Mouse (Mus musculus) heart, embryonic 15.5 days (tissue): ENCODE results near the gene Rbmx. TPM values are rescaled to one million over a fixed set of nuclear protein-coding genes. Genes with fewer than 3 reads are reported as not detected.
A peak's percentile ranks its signal among the peaks of the same experiment; 100 is the strongest.

Experiments
- ATAC-seq: fragments of 200-750 bp; cut with Nextera tagmentation; replicated peaks from 2 replicates; pipeline ENCODE4 v1.8.0; 2017; ENCODE audit warnings: low read depth, moderate TSS enrichment; ENCODE audit not compliant: insufficient number of reproducible peaks, insufficient read depth, low FRiP score
- H3K27ac ChIP-seq: fragments of 300-500 bp; sonication (generic); 2 replicates; pipeline ENCODE4 v1.5.1; 2015; ENCODE audit warnings: mild to moderate bottlenecking, inconsistent platforms
- H3K27me3 ChIP-seq: fragments of 300-500 bp; sonication (generic); 2 replicates; pipeline ENCODE4 v1.6.1; 2015; ENCODE audit warnings: inconsistent platforms
- H3K36me3 ChIP-seq: fragments of 300-500 bp; sonication (generic); 2 replicates; pipeline ENCODE4 v1.6.1; 2015; ENCODE audit warnings: mild to moderate bottlenecking, inconsistent platforms
- H3K4me1 ChIP-seq: fragments of 300-500 bp; sonication (generic); replicated peaks from 2 replicates; pipeline ENCODE4 v1.6.1; 2015; ENCODE audit warnings: inconsistent platforms
- H3K4me2 ChIP-seq: fragments of 300-500 bp; sonication (generic); 2 replicates; pipeline ENCODE4 v1.6.1; 2015; ENCODE audit warnings: inconsistent platforms, mild to moderate bottlenecking, moderate library complexity
- H3K4me3 ChIP-seq: fragments of 300-500 bp; sonication (generic); 2 replicates; pipeline ENCODE4 v1.5.1; 2015; ENCODE audit warnings: mild to moderate bottlenecking, inconsistent platforms
- H3K9ac ChIP-seq: fragments of 300-500 bp; sonication (generic); 2 replicates; pipeline ENCODE4 v1.6.1; 2015; ENCODE audit warnings: mild to moderate bottlenecking, inconsistent platforms
- H3K9me3 ChIP-seq: fragments of 300-500 bp; sonication (generic); replicated peaks from 2 replicates; pipeline ENCODE4 v1.6.1; 2016; ENCODE audit warnings: inconsistent platforms
- WGBS: fragments of 180-500 bp; shearing (Covaris S2); methylation state at CpG from one replicate; pipeline ENCODE4 v1.1.7; 2015; ENCODE audit warnings: mixed read lengths; 5-methylcytosine and 5-hydroxymethylcytosine counted together
- polyA plus RNA-seq: library from polyadenylated mRNA; unstranded; fragments of >200 nt; fragmentation: Nextera tagmentation; extraction: Ambion mirVana; gene quantifications from 2 replicates; pipeline ENCODE4 v1.2.1, GENCODE M21; 2015

The Rbmx gene
- polyA plus RNA-seq: 75.9 and 80.1 TPM in 2 replicates

DNA sequence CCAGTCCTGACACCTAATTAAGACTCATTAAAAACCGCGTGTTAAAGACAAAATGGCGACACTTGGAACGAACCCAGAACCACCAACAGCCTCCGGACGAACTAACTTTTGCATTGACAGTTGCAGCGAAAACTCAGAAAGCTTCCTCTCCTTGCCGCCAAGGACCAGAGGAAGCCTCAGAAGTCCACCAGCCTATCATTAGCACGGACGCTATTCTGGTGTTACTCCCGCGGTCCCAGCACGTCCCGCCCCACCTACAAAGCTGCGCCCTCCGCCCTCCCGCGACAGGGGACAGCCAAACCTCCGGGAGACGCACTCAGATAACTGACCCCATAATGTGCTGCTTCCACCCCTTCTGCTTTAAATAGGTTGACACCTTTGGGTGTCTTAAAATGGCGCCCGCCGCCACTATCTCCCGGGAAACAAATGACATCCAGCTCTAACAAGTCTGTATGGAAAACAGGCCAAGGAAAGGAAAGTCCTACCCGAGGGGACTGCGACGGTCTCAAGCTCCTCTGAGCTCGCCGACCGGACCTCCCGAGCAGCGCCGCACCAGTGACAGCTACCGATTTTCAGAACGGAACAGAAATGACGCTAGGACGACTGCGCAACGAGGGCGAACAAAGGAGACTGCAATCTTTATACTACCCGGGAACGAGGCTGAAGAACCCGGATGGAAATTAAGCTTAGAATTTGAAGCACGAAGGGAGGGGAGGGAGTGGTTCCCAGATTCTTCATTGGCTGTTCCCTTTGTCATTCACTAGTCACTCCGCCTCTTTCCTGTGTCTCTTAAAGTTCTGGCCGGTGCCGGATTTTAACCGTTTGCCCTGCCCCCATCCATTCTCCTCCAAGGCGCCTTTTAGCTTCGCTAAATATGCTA, at the start of gene Rbmx:
Gene Rbmx (minus strand): TSS at position 670 of the 880 bp plus-strand sequence.
- peak; percentile 95 for ATAC-seq
- Histone ChIP-seq H3K4me2 (peak within 1 kb of the TSS; percentile 53), H3K4me1 (no peaks in the 10 kb centered on the region), H3K27me3 (no peaks in the 10 kb centered on the region), H3K27ac (peak within 1 kb of the TSS; percentile 95), H3K9me3 (no peaks in the 10 kb centered on the region), H3K9ac (peak within 1 kb of the TSS; percentile 71), H3K36me3 (peaks cover 8% of the 10 kb centered on the region), H3K4me3 (peak within 1 kb of the TSS; percentile 64)
- 12% methylated on average over 50 of the region's 50 CpGs for WGBS

DNA sequence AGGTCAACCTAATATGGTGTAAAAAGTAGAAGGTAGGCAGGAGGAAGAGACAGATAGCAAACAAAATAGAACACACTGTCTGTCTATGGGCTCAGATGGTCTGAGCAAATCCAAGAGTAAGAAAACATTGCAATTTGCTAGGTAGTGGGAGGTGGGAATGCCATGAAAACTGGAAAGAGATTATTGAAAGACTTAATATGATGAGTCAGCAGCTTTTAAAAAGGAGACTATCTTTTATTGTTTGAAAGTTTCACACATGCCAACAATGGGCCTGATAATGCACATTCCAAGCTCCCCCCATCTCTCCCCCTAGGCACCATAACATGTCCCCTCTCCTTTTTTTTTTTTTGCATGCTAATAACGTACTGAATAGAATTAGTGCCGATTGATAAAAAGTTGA, 41.1 kb upstream of the Rbmx start:
- ATAC-seq: no peak
- Histone ChIP-seq H3K27ac (no peak overlapping the region), H3K9ac (no peak overlapping the region), H3K9me3 (no peaks in the 10 kb centered on the region), H3K36me3 (no peaks in the 10 kb centered on the region), H3K4me3 (no peak overlapping the region), H3K4me2 (no peak overlapping the region), H3K27me3 (no peaks in the 10 kb centered on the region), H3K4me1 (no peaks in the 10 kb centered on the region)
- WGBS: 84% methylated on average over 2 of the region's 2 CpGs

DNA sequence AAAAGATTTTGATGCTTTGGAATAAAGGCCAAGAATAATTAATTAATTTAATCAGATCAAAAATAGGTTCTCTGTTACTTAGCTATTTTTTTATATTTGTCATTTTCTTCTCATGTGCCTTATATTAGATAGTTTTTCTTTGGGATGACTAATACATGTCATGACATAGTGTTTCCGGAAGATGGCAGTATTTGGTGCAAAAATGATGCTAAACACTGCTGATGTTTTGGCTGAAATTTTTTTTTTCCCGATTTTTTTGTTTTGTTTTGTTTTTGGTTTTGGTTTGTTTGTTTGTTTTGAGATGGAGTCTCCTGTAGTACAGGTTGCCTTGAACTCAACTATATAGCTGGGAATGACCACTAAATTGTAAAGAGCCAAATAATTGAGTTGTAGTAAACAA, 38.8 kb upstream of the Rbmx start:
- H3K9ac ChIP-seq: no peak overlapping the region
- no peaks in the 10 kb centered on the region for H3K27me3 ChIP-seq
- ATAC-seq: no peak
- no peaks in the 10 kb centered on the region for H3K4me1 ChIP-seq
- no peak overlapping the region for H3K27ac ChIP-seq
- H3K9me3 ChIP-seq: no peaks in the 10 kb centered on the region
- H3K4me2 ChIP-seq: no peak overlapping the region
- WGBS: 5% methylated on average over 2 of the region's 2 CpGs
- no peak overlapping the region for H3K4me3 ChIP-seq
- no peaks in the 10 kb centered on the region for H3K36me3 ChIP-seq

DNA sequence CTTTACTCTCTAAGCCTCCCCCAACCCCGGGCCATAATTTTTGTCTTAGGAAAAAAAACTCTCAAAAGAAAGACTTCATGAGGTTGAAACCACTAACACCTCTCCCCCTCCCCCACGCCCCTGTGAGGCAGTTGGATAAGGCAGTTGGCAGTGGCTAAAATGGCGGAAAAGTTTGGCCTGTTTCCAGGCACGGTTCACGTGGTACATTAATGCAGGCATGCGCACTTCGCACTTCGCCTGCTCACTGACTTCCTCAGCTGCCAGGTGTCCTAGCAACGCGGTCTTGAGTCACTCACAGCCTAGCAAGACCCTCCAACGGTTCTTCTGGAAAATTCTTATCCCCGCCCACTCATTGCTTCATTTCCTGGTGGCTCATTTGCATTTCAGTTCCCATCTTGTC, 15.9 kb upstream of the Rbmx start, which contains the start of gene Gm364:
Gene Gm364 (plus strand): TSS at position 386 of the 400 bp plus-strand sequence.
- no peaks in the 10 kb centered on the region for H3K4me1 ChIP-seq
- H3K27me3 ChIP-seq: no peaks in the 10 kb centered on the region
- H3K36me3 ChIP-seq: no peaks in the 10 kb centered on the region
- no peaks in the 10 kb centered on the region for H3K9me3 ChIP-seq
- 83% methylated on average over 12 of the region's 12 CpGs for WGBS
- H3K27ac ChIP-seq: no peak within 1 kb of the TSS
- no peak for ATAC-seq
- no peak within 1 kb of the TSS for H3K4me3 ChIP-seq
- H3K9ac ChIP-seq: no peak within 1 kb of the TSS
- H3K4me2 ChIP-seq: no peak within 1 kb of the TSS

DNA sequence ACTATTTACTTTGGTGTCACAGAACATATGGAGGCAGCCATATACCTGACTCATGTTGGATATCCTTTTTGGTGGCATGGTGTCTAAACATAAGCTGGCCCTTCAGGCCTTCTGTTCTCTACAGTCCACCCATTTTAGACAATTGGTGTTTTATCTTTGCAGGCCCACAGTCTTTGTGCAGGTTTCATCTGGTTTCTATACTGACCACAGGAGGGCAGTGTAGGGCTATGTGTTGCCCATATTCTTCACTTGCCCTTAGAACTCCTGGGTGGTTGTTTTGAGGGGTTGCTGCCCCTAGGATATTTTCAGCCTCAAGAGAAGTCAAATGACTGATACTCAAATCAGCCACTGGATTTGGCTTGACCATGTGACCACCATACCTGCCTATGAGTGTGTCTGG, 10.8 kb upstream of the Rbmx start:
- Histone ChIP-seq H3K4me3 (no peak overlapping the region), H3K27me3 (no peaks in the 10 kb centered on the region), H3K36me3 (no peaks in the 10 kb centered on the region), H3K9me3 (no peaks in the 10 kb centered on the region), H3K4me1 (no peaks in the 10 kb centered on the region), H3K4me2 (no peak overlapping the region), H3K27ac (no peak overlapping the region), H3K9ac (no peak overlapping the region)
- no peak for ATAC-seq

DNA sequence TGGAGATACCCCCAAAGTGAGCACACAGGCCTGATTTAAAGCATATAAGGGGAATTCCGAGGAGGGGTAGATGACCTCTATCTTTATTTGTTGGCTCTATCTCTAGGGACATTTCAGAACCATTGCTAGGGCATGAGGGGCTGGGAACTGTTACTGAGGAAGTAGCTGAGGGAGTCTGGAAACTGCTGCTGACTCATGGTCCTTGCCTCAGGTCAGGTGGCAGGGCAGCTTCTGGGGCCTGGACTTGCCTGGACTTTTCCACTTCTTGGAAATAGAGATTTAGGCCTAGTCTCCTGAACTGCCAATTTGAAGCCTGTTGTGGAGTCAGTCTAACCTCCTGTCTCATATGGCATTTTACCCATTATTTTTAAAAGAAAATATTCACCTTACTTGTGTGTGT, 8.6 kb upstream of the Rbmx start:
- Histone ChIP-seq H3K4me1 (no peaks in the 10 kb centered on the region), H3K4me2 (no peak overlapping the region), H3K4me3 (no peak overlapping the region), H3K27ac (no peak overlapping the region), H3K36me3 (no peaks in the 10 kb centered on the region), H3K27me3 (no peaks in the 10 kb centered on the region), H3K9ac (no peak overlapping the region), H3K9me3 (no peaks in the 10 kb centered on the region)
- ATAC-seq: no peak
- WGBS: 67% methylated on average over 1 of the region's 1 CpGs

DNA sequence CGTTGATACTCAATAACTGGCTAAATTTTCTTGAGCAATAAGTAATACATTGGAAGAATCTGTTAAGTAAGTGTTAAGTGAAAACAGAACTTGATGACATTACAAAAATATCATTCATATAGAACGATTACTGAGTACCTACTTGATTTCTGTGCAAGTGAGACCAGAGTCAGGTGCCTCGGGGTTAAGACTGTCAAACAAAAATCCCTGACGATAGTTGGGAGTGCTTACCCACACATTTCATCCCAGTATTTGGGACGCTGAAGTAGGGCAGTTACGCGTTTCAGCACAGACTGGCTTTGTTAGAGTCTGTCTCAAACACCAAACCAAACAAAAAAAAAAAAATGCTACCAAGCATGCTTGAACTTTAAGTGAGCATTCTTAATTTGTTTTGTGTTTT, 576 bp upstream of the Rbmx start:
- H3K9me3 ChIP-seq: no peaks in the 10 kb centered on the region
- H3K4me3 ChIP-seq: peak overlapping the region; percentile 64; the same call in 1 of the 2 replicates
- ATAC-seq: no peak
- WGBS: 20% methylated on average over 7 of the region's 7 CpGs
- H3K36me3 ChIP-seq: peaks cover 8% of the 10 kb centered on the region
- no peaks in the 10 kb centered on the region for H3K27me3 ChIP-seq
- no peak overlapping the region for H3K9ac ChIP-seq
- no peaks in the 10 kb centered on the region for H3K4me1 ChIP-seq
- peak overlapping the region; percentile 52 for H3K4me2 ChIP-seq
- peak overlapping the region; percentile 49; the same call in 1 of the 2 replicates for H3K27ac ChIP-seq

DNA sequence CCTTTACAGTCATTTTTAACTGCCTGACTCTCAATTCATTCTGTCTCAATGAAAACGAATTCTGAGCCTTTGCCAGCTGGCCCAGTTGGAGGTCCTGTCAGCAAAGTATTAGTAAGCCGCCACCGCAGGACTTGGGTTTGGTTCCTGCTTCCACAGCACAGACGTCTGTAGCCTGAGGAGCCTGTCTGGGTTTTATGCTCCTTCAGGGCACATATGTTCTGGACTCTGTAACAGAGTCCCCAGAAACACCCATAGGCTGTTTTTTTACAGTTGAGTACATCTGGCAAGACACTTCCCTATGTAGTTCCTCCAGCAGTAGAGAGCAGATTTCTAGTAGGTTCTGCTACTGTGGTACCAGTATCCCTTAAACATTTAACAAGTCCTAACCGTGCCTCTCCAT, 11.9 kb downstream of the Rbmx start:
- ATAC-seq: no peak
- Histone ChIP-seq H3K4me2 (no peak overlapping the region), H3K27me3 (no peaks in the 10 kb centered on the region), H3K27ac (no peak overlapping the region), H3K4me3 (no peak overlapping the region), H3K9me3 (no peaks in the 10 kb centered on the region), H3K4me1 (no peaks in the 10 kb centered on the region), H3K36me3 (peaks cover 38% of the 10 kb centered on the region), H3K9ac (no peak overlapping the region)
- 66% methylated on average over 5 of the region's 5 CpGs for WGBS

DNA sequence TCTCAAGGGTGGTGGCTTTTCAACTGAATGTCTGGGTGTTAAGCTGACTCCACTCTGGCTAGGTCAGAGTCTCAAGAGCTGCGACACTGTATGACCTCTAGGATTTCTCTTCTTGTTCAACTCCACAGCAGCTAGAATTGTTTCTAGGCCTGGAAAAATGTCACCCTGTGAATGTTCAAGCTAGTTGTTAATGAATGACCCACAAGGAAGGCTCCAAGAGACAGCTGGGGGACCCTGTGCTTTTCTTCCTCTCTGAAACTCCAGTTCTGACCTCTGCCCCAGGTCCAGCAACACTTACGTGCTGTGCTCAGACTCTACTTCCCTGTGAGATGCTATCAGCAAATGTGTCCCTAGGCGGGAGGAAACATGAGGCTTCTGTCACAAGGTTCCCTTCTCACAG, 14.3 kb downstream of the Rbmx start:
- Histone ChIP-seq H3K9ac (no peak overlapping the region), H3K27me3 (no peaks in the 10 kb centered on the region), H3K4me1 (no peaks in the 10 kb centered on the region), H3K36me3 (peaks cover 21% of the 10 kb centered on the region), H3K27ac (no peak overlapping the region), H3K4me2 (no peak overlapping the region), H3K4me3 (no peak overlapping the region), H3K9me3 (no peaks in the 10 kb centered on the region)
- ATAC-seq: no peak
- 73% methylated on average over 3 of the region's 3 CpGs for WGBS

DNA sequence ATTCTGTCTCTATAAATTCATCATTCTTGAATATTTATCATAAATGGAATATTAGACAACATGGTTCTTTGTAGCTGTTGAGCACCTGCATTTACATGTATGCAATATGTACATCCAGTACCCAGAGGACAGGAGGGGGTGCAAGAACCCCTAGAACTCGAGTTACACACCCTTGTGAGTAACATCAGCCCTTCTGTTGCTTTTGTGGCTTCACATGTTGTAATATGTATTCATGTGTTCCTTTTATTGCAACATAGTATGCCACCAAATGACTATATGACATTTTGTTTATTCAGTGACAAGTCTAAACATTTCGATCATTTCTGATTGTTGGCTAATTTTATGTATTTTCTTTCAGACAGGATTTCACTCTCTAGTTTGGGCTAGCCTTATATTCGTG, 15.7 kb downstream of the Rbmx start:
- Histone ChIP-seq H3K27ac (no peak overlapping the region), H3K4me1 (no peaks in the 10 kb centered on the region), H3K4me2 (no peak overlapping the region), H3K27me3 (no peaks in the 10 kb centered on the region), H3K36me3 (peaks cover 18% of the 10 kb centered on the region), H3K9ac (no peak overlapping the region), H3K4me3 (no peak overlapping the region), H3K9me3 (no peaks in the 10 kb centered on the region)
- ATAC-seq: no peak
- WGBS: 82% methylated on average over 3 of the region's 3 CpGs

DNA sequence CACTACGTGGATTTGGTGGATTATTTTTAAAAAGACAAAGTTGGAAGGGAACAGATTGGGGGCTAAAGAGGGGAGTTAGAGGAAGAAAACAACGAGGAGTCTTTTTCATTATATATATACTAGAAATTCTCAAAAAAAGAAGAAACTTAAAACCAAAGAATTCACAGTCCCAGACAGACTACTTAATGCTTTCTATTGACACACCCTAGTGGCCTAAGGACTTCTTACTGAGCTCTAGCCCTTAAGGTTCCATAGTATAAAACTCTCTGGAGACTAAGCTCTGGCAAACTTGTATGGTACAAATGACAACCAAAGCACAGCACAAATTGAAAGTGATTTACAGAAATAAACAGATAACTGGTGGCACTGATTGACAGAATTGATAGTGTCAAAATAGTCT, 18.8 kb downstream of the Rbmx start:
- 71% methylated on average over 2 of the region's 2 CpGs for WGBS
- Histone ChIP-seq H3K9ac (no peak overlapping the region), H3K4me1 (no peaks in the 10 kb centered on the region), H3K4me3 (no peak overlapping the region), H3K27me3 (no peaks in the 10 kb centered on the region), H3K27ac (no peak overlapping the region), H3K9me3 (no peaks in the 10 kb centered on the region), H3K4me2 (no peak overlapping the region), H3K36me3 (peaks cover 5% of the 10 kb centered on the region)
- no peak for ATAC-seq

DNA sequence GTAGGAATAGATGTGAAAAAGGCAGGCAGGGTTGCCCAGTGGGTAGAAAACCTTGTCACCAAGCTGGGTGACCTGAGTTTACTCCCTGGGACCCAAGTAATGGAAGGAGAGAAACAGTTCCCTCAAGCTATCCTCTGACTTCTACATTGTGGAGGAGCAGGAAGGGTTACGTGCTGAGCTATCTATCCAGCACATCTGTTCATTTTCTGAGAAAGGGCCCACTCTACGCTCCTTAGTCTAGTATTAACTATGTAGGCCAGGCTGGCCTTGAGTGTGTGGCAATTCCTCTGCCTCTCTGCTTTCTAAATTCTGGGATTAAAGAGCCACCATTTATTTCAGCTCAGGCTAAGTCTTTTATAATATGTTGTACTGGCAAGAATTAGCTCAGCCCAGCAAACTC, 19.3 kb downstream of the Rbmx start:
- peaks cover 2% of the 10 kb centered on the region for H3K36me3 ChIP-seq
- H3K27me3 ChIP-seq: no peaks in the 10 kb centered on the region
- H3K4me1 ChIP-seq: no peaks in the 10 kb centered on the region
- WGBS: 90% methylated on average over 2 of the region's 2 CpGs
- ATAC-seq: no peak
- H3K4me3 ChIP-seq: no peak overlapping the region
- no peak overlapping the region for H3K9ac ChIP-seq
- no peak overlapping the region for H3K4me2 ChIP-seq
- no peak overlapping the region for H3K27ac ChIP-seq
- no peaks in the 10 kb centered on the region for H3K9me3 ChIP-seq
